Mouse (Mus musculus): Measurements from ENCODE around the gene Acat2.
"Not testable (repeated sequence)": the region's sequence is repeated elsewhere in the genome, so short reads cannot be mapped to it uniquely, and the experiment has no call there.

The Acat2 gene

GRCm38 (mm10) chr17:12960331-12960873 lies at the start of gene Acat2:
Gene Acat2, minus strand, starts transcription at chr17:12960747.
- peak; percentile 98 for DNase-seq (ENCODE audit: low read depth)

- peak; percentile 78 for DNase-seq (ENCODE audit: low read depth)
Measured at GRCm38 (mm10) chr17:13009887-13010286, 49.3 kb upstream of the Acat2 start.

GRCm38 (mm10) chr17:13008528-13008927 lies 48.0 kb upstream of the Acat2 start:
- DNase-seq (ENCODE audit: low read depth), result no peak

GRCm38 (mm10) chr17:13007730-13008425 lies 47.3 kb upstream of the Acat2 start:
- DNase-seq (ENCODE audit: low read depth), result peak; percentile 93

GRCm38 (mm10) chr17:13006984-13007383 lies 46.4 kb upstream of the Acat2 start:
- no peak for DNase-seq (ENCODE audit: low read depth)

GRCm38 (mm10) chr17:13006546-13006945 lies 46.0 kb upstream of the Acat2 start, which contains the start of gene Sod2:
Gene Sod2, plus strand, starts transcription at chr17:13006846.
- not testable (repeated sequence) for DNase-seq (ENCODE audit: low read depth)

GRCm38 (mm10) chr17:13004436-13004835 lies 43.9 kb upstream of the Acat2 start:
- DNase-seq (ENCODE audit: low read depth), result not testable (repeated sequence)

GRCm38 (mm10) chr17:13002243-13002642 lies 41.7 kb upstream of the Acat2 start:
- not testable (repeated sequence) for DNase-seq (ENCODE audit: low read depth)

- DNase-seq (ENCODE audit: low read depth), result no peak
Measured at GRCm38 (mm10) chr17:12999069-12999468, 38.5 kb upstream of the Acat2 start.

GRCm38 (mm10) chr17:12997890-12998289 lies 37.3 kb upstream of the Acat2 start:
- no peak for DNase-seq (ENCODE audit: low read depth)

GRCm38 (mm10) chr17:12996345-12996744 lies 35.8 kb upstream of the Acat2 start:
- DNase-seq (ENCODE audit: low read depth), result peak; percentile 73

- no peak for DNase-seq (ENCODE audit: low read depth)
Measured at GRCm38 (mm10) chr17:12994069-12994468, 33.5 kb upstream of the Acat2 start, which contains the start of gene Wtap. Gene Wtap, minus strand, starts transcription at chr17:12994169.

GRCm38 (mm10) chr17:12992470-12992991 lies 32.0 kb upstream of the Acat2 start:
- DNase-seq (ENCODE audit: low read depth), result peak; percentile 92

- DNase-seq (ENCODE audit: low read depth), result peak; percentile 88
Measured at GRCm38 (mm10) chr17:12991635-12992358, 31.2 kb upstream of the Acat2 start.

GRCm38 (mm10) chr17:12991194-12991634 lies 30.7 kb upstream of the Acat2 start:
- DNase-seq (ENCODE audit: low read depth), result no peak

- no peak for DNase-seq (ENCODE audit: low read depth)
Measured at GRCm38 (mm10) chr17:12990567-12991145, 30.1 kb upstream of the Acat2 start.

GRCm38 (mm10) chr17:12988096-12988495 lies 27.5 kb upstream of the Acat2 start:
- DNase-seq (ENCODE audit: low read depth), result peak; percentile 47

- no peak for DNase-seq (ENCODE audit: low read depth)
Measured at GRCm38 (mm10) chr17:12983988-12984387, 23.4 kb upstream of the Acat2 start.

- DNase-seq (ENCODE audit: low read depth), result no peak
Measured at GRCm38 (mm10) chr17:12978546-12978945, 18.0 kb upstream of the Acat2 start.

GRCm38 (mm10) chr17:12973851-12974250 lies 13.3 kb upstream of the Acat2 start:
- DNase-seq (ENCODE audit: low read depth), result no peak

- no peak for DNase-seq (ENCODE audit: low read depth)
Measured at GRCm38 (mm10) chr17:12967173-12967572, 6.6 kb upstream of the Acat2 start.

- no peak for DNase-seq (ENCODE audit: low read depth)
Measured at GRCm38 (mm10) chr17:12963476-12963875, 2.9 kb upstream of the Acat2 start.

Data from naive thymus-derived CD4-positive, alpha-beta T cell, adult 2 months (primary cell).